Mouse (Mus musculus): ENCODE data around the gene Lgr4. TPM values are rescaled to one million over a fixed set of nuclear protein-coding genes. Genes with fewer than 3 reads are reported as not detected.

The Lgr4 gene
- polyA plus RNA-seq, 1 experiment from 2014 or later: 8.3 TPM

GRCm38 (mm10) chr2:110005596-110006239 is 88.3 kb downstream of the Lgr4 start:
- Histone ChIP-seq H3K4me2 (no peak overlapping the region), H3K4me3 (replicated peaks) (no peak overlapping the region), H3K27me3 (replicated peaks) (no peaks in the 10 kb centered on the region), H3K9me3 (replicated peaks) (no peaks in the 10 kb centered on the region), H3K4me1 (no peaks in the 10 kb centered on the region), H3K36me3 (peaks cover 19% of the 10 kb centered on the region), H3K27ac (replicated peaks) (no peak overlapping the region), H3K9ac (replicated peaks) (no peak overlapping the region)
- WGBS: 88% methylated on average over 3 of the region's 3 CpGs
- ATAC-seq (ENCODE audit: low FRiP score): no peak

- Histone ChIP-seq H3K9me3 (replicated peaks) (no peaks in the 10 kb centered on the region), H3K4me2 (no peak overlapping the region), H3K4me3 (replicated peaks) (no peak overlapping the region), H3K36me3 (peaks cover 14% of the 10 kb centered on the region), H3K4me1 (no peaks in the 10 kb centered on the region), H3K27ac (replicated peaks) (no peak overlapping the region), H3K27me3 (replicated peaks) (no peaks in the 10 kb centered on the region), H3K9ac (replicated peaks) (no peak overlapping the region)
- WGBS: 91% methylated on average over 10 of the region's 10 CpGs
- no peak for ATAC-seq (ENCODE audit: low FRiP score)
Observed at GRCm38 (mm10) chr2:110007423-110008267, 90.2 kb downstream of the Lgr4 start.

- no peaks in the 10 kb centered on the region for H3K9me3 ChIP-seq (replicated peaks)
- H3K4me2 ChIP-seq: no peak overlapping the region
- H3K9ac ChIP-seq (replicated peaks): no peak overlapping the region
- no peaks in the 10 kb centered on the region for H3K4me1 ChIP-seq
- no peak overlapping the region for H3K27ac ChIP-seq (replicated peaks)
- no peak for ATAC-seq (ENCODE audit: low FRiP score)
- no peaks in the 10 kb centered on the region for H3K27me3 ChIP-seq (replicated peaks)
- peaks cover 17% of the 10 kb centered on the region for H3K36me3 ChIP-seq
- no peak overlapping the region for H3K4me3 ChIP-seq (replicated peaks)
Observed at GRCm38 (mm10) chr2:110009449-110009848, 92.0 kb downstream of the Lgr4 start.

DNA sequence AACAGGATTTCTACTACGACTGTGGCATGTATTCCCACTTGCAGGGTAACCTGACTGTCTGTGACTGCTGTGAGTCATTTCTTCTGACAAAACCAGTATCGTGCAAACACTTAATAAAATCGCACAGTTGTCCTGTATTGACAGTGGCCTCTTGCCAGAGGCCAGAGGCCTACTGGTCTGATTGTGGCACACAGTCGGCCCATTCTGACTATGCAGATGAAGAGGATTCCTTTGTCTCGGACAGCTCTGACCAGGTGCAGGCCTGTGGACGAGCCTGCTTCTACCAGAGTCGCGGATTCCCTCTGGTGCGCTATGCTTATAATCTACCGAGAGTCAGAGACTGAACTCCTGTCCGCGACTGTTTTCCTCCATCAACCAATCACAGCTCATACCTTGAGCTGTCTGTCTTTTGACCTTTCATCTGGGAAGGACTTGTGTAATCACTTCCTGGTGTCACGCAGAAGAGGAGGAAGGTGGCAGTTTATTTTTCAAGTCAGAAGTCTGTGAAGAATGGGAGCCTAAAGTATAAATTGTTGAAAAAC is 94.8 kb downstream of the Lgr4 start:
- H3K9ac ChIP-seq (replicated peaks): no peak overlapping the region
- H3K4me1 ChIP-seq: peaks cover 6% of the 10 kb centered on the region
- H3K4me3 ChIP-seq (replicated peaks): no peak overlapping the region
- no peak overlapping the region for H3K4me2 ChIP-seq
- WGBS: 76% methylated on average over 13 of the region's 13 CpGs
- peaks cover 14% of the 10 kb centered on the region for H3K36me3 ChIP-seq
- no peak overlapping the region for H3K27ac ChIP-seq (replicated peaks)
- no peak for ATAC-seq (ENCODE audit: low FRiP score)
- H3K9me3 ChIP-seq (replicated peaks): no peaks in the 10 kb centered on the region
- H3K27me3 ChIP-seq (replicated peaks): no peaks in the 10 kb centered on the region

DNA sequence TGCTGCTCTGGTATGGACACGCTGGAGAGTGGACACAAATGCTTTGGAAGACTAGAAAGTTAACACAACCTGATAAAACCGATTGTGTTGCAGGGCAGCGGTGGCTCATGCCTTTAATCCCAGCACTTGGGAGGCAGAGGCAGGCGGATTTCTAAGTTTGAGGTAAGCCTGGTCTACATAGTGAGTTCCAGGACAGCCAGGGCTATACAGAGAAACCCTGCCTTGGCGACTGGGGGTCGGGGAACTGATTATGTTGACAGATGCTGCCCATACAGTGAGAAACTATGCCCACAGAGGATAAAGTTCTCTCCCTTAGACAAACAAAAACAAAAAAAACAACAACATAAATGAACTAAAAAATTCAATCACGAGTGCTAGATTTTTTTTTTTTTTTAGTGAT is 99.6 kb downstream of the Lgr4 start:
- Histone ChIP-seq H3K9me3 (replicated peaks) (no peaks in the 10 kb centered on the region), H3K9ac (replicated peaks) (peak overlapping the region; percentile 94; the same call in 1 of the 2 replicates), H3K36me3 (peaks cover 8% of the 10 kb centered on the region; the same call in 1 of the 2 replicates), H3K27me3 (replicated peaks) (no peaks in the 10 kb centered on the region), H3K4me2 (peak overlapping the region; percentile 71), H3K27ac (replicated peaks) (peak overlapping the region; percentile 90), H3K4me3 (replicated peaks) (peak overlapping the region; percentile 87), H3K4me1 (peaks cover 31% of the 10 kb centered on the region)
- peak; percentile 29; the same call in 1 of the 2 replicates for ATAC-seq (ENCODE audit: low FRiP score)
- WGBS: 41% methylated on average over 7 of the region's 7 CpGs

GRCm38 (mm10) chr2:110017616-110018505 is 100.4 kb downstream of the Lgr4 start, which contains the start of gene Ccdc34:
Gene Ccdc34, plus strand, starts transcription at chr2:110017817.
- peaks cover 8% of the 10 kb centered on the region; the same call in 1 of the 2 replicates for H3K36me3 ChIP-seq
- H3K27ac ChIP-seq (replicated peaks): peak within 1 kb of the TSS; percentile 90
- H3K9ac ChIP-seq (replicated peaks): peak within 1 kb of the TSS; percentile 94
- under 1% methylated on average over 55 of the region's 55 CpGs for WGBS
- H3K4me3 ChIP-seq (replicated peaks): peak within 1 kb of the TSS; percentile 87
- H3K4me2 ChIP-seq: peak within 1 kb of the TSS; percentile 71
- no peaks in the 10 kb centered on the region for H3K27me3 ChIP-seq (replicated peaks)
- no peaks in the 10 kb centered on the region for H3K9me3 ChIP-seq (replicated peaks)
- peaks cover 31% of the 10 kb centered on the region for H3K4me1 ChIP-seq
- peak; percentile 100 for ATAC-seq (ENCODE audit: low FRiP score)

DNA sequence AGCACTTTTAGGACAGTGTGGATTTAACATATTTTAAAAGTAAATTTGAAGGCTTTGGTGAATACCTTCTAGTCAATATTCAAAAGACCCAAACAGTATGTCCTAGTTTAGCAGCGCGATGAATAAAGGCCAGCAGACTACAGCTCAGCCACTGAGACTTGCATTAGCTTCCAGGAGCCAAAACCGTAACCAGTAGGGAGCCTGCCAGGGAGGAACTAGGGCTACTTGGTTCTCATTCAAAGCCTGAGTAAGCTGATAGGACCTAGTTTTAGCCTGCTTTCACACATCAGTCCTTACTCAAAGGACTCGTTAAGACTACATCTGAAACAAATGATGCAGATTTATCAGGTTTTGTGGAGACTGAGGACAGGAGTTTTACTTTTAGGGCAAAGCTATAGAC is 102.2 kb downstream of the Lgr4 start:
- whole genome bisulfite sequencing: 72% methylated on average over 4 of the region's 4 CpGs
- H3K4me1 ChIP-seq: peaks cover 31% of the 10 kb centered on the region
- H3K4me2 ChIP-seq: peak overlapping the region; percentile 71
- no peak for ATAC-seq (ENCODE audit: low FRiP score)
- no peaks in the 10 kb centered on the region for H3K9me3 ChIP-seq (replicated peaks)
- no peak overlapping the region for H3K4me3 ChIP-seq (replicated peaks)
- no peak overlapping the region for H3K9ac ChIP-seq (replicated peaks)
- H3K27ac ChIP-seq (replicated peaks): no peak overlapping the region
- peaks cover 9% of the 10 kb centered on the region; the same call in 1 of the 2 replicates for H3K36me3 ChIP-seq
- H3K27me3 ChIP-seq (replicated peaks): no peaks in the 10 kb centered on the region

- no peak overlapping the region for H3K4me3 ChIP-seq (replicated peaks)
- H3K27ac ChIP-seq (replicated peaks): no peak overlapping the region
- peak overlapping the region; percentile 71; the same call in 1 of the 2 replicates for H3K4me2 ChIP-seq
- H3K9ac ChIP-seq (replicated peaks): no peak overlapping the region
- peaks cover 31% of the 10 kb centered on the region for H3K4me1 ChIP-seq
- H3K36me3 ChIP-seq: peaks cover 9% of the 10 kb centered on the region; the same call in 1 of the 2 replicates
- H3K9me3 ChIP-seq (replicated peaks): no peaks in the 10 kb centered on the region
- ATAC-seq (ENCODE audit: low FRiP score): no peak
- H3K27me3 ChIP-seq (replicated peaks): no peaks in the 10 kb centered on the region
- WGBS: 78% methylated on average over 1 of the region's 1 CpGs
Observed at GRCm38 (mm10) chr2:110020430-110020829, 103.0 kb downstream of the Lgr4 start.

DNA sequence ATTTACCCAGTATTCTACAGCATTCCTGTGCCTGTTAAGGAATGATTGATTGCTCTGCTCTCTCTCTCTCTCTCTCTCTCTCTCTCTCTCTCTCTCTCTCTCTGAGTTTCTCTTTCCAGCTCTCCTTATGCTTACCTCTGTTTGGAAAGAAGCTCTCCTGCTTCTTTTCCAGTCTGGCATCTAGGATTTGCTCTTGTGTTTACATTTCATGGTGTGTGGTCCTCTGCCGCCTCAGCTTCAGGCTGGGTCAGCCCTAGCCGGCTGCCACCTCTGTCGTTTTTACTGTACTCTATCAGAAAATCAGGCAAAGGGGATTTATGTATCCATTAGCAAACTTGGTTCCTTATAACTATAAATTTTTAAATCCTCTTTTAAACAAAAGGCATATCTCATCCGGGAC is 118.8 kb downstream of the Lgr4 start:
- H3K9ac ChIP-seq (replicated peaks): no peak overlapping the region
- H3K4me2 ChIP-seq: no peak overlapping the region
- peaks cover 3% of the 10 kb centered on the region; the same call in 1 of the 2 replicates for H3K4me1 ChIP-seq
- no peak overlapping the region for H3K4me3 ChIP-seq (replicated peaks)
- no peaks in the 10 kb centered on the region for H3K9me3 ChIP-seq (replicated peaks)
- 50% methylated on average over 4 of the region's 4 CpGs for WGBS
- no peak for ATAC-seq (ENCODE audit: low FRiP score)
- no peaks in the 10 kb centered on the region for H3K27me3 ChIP-seq (replicated peaks)
- peaks cover 8% of the 10 kb centered on the region for H3K36me3 ChIP-seq
- H3K27ac ChIP-seq (replicated peaks): no peak overlapping the region

- H3K36me3 ChIP-seq: peaks cover 8% of the 10 kb centered on the region
- no peaks in the 10 kb centered on the region for H3K27me3 ChIP-seq (replicated peaks)
- ATAC-seq (ENCODE audit: low FRiP score): no peak
- no peak overlapping the region for H3K9ac ChIP-seq (replicated peaks)
- H3K4me3 ChIP-seq (replicated peaks): no peak overlapping the region
- H3K4me1 ChIP-seq: peaks cover 3% of the 10 kb centered on the region; the same call in 1 of the 2 replicates
- no peak overlapping the region for H3K27ac ChIP-seq (replicated peaks)
- no peak overlapping the region for H3K4me2 ChIP-seq
- WGBS: 81% methylated on average over 4 of the region's 4 CpGs
- no peaks in the 10 kb centered on the region for H3K9me3 ChIP-seq (replicated peaks)
Observed at GRCm38 (mm10) chr2:110036665-110037064, 119.2 kb downstream of the Lgr4 start.

DNA sequence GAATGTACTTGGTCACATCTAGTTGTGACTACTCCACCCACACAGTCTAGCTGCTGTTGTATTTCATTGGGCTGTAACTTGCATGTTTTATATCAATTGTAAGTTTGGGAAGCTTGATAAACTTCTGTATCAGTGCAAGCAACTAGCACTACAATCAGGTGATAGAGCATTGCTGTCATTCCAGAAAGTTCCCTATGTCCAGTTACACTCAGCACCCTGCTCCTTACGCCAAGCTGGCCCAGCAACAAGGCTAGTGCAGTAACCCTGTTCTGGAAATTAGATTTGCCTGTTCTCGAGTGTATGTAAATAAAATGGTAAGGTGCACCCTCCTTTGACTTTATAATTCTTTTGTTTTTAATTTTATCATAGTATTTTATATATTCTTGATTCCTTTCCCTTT is 119.8 kb downstream of the Lgr4 start:
- WGBS: 87% methylated on average over 2 of the region's 2 CpGs

More for the DNA sequence above, 119.8 kb downstream of the Lgr4 start:
- H3K9ac ChIP-seq (replicated peaks): no peak overlapping the region
- no peak overlapping the region for H3K4me2 ChIP-seq
- peaks cover 8% of the 10 kb centered on the region for H3K36me3 ChIP-seq
- no peak for ATAC-seq (ENCODE audit: low FRiP score)
- H3K4me1 ChIP-seq: peaks cover 3% of the 10 kb centered on the region; the same call in 1 of the 2 replicates
- no peaks in the 10 kb centered on the region for H3K27me3 ChIP-seq (replicated peaks)
- no peaks in the 10 kb centered on the region for H3K9me3 ChIP-seq (replicated peaks)
- no peak overlapping the region for H3K4me3 ChIP-seq (replicated peaks)
- H3K27ac ChIP-seq (replicated peaks): no peak overlapping the region

All from neural tube, embryonic 15.5 days (tissue).